Mouse (Mus musculus): ENCODE measurements around the gene Clec2l. TPM values are rescaled to one million over a fixed set of nuclear protein-coding genes. Genes with fewer than 3 reads are reported as not detected.

Clec2l gene
- total RNA-seq, 2 experiments from 2014 or later, result 3.2 to 4.2 TPM

DNA sequence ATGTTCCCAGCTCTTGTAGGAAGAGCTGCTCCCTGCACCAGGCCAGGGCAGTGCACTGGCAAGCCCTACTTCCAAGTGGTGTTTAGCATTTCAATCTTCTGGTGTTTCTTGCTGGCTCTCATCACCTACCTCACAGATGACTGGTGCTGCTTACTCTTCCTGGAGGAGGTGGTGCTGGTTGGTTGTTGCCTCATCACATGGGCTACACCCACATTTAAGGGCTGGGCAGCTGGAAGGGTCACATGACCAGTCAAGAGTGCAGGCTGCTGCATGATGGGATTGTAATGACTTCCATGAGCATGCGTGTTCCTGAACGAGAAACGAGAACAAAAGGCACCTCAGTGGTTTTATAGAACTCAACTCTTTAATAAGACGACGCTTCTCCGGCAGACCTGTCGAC lies 55.8 kb downstream of the Clec2l start:
- no peak for DNase-seq

- DNase-seq, result no peak
Observed at GRCm38 (mm10) chr6:38719229-38719628, 56.4 kb downstream of the Clec2l start.

DNA sequence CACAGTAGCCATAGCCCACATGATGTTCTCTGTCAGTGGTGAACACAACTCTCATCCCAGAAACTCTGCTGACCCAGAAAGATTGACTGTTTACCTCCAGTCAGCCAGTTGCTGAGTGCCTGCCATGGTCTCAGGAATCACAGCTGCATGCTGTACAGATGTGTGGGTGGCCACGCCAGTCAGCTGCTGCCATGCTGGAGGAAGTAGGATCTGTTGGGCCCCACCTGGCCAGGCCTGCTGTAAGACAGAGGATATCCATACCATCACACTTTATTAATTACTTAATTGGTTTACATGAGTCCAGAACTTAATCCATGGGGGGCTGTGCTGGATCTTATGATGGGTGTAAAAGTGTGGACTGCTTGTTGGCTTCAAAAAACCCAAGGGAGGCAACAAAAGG lies 58.5 kb downstream of the Clec2l start:
- no peak for DNase-seq

DNA sequence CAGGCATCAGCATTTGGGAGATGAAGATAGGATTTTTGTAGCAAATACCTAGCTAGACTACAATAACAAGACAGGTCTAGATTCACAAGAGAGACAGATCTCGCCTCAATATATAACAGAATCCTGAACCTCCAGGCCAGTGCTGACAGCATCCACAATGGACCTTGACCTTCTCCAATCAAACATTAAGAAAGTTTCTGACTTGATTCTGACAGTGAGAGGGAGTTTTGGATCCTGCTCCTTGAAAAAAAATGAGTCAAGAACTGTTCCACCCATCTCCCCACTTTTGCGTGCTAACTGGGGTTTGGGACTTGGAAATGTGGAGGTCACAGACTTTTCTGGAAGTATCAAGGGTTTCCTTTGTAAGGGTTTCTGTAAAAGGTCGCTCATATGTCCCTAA lies 62.6 kb downstream of the Clec2l start:
- DNase-seq, result no peak

Other genes starting within 250 kb of the Clec2l start
- 10 to 100 TPM; 20.4 to 31.3 TPM for gene Ubn2, start 229.1 kb upstream of the Clec2l start, total RNA-seq (2021)
- gene Fmc1, start 129.6 kb upstream of the Clec2l start, total RNA-seq (2021), result 100 to 1,000 TPM; 204 to 233 TPM
- gene Luc7l2, start 111.7 kb upstream of the Clec2l start, total RNA-seq (2021), result 100 to 1,000 TPM; 116 to 184 TPM
- under 1 TPM; 0.42 to 0.96 TPM for gene Klrg2, start 25.8 kb upstream of the Clec2l start, total RNA-seq (2021)
- gene Tbxas1, start 212.3 kb downstream of the Clec2l start, total RNA-seq (2021), result 1 to 10 TPM; 3.1 to 3.7 TPM
- 10 to 100 TPM; 72.8 to 88.4 TPM for gene Hipk2, start 213.1 kb downstream of the Clec2l start, total RNA-seq (2021)